Mouse (Mus musculus) left cerebral cortex, adult 11 months (tissue): ENCODE results near the gene Slc28a3.
A peak's percentile ranks its signal among the peaks of the same experiment; 100 is the strongest.

ENCODE experiments used
- DNase-seq: peaks from one replicate; pipeline ENCODE4 v3.0.0; 2022; ENCODE audit warnings: low spot score

Slc28a3 gene

GRCm38 (mm10) chr13:58560497-58561138 is 50.1 kb downstream of the Slc28a3 start:
- DNase-seq = peak; percentile 42

DNA sequence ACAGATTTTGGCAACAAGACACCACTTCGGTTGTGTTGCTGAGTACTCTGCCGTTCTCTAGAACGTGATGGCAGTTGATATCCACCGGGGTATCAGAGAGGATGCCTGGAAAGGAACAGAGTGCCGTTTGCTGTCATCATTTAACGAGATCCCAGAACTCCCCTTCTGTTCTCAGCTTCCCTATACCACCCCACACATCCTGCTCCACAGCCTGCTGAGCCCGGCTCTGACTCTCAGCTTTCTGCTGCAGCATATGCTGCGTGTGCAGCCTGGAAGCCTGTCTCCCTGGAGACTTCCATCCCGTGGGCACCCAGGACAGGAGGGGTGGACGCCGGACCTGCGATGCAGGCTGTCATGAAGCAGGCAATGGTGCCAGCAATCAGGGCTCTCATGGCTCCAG is 52.5 kb downstream of the Slc28a3 start:
- no peak for DNase-seq

DNA sequence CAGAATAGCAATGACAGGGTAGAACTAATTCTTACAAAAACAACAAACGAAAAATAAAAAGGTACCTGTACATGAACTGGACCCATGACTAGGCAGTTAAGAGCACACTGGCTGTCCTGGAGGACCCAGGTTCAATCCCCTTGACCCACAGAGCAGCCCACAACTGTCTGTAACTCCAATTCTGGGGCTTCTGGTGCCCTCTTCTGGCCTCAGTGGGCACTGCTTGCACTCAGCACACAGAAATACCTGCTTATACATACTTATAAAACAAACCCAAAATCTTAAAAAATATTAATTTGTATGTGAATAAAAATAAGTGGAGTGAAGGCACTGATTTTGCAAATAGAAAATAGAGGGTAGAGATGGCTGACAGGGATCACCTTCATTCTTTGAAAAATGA is 54.7 kb downstream of the Slc28a3 start:
- DNase-seq = no peak

- DNase-seq = no peak
Measured at GRCm38 (mm10) chr13:58555561-58555960, 55.1 kb downstream of the Slc28a3 start.

GRCm38 (mm10) chr13:58551924-58552323 is 58.8 kb downstream of the Slc28a3 start:
- DNase-seq = no peak

GRCm38 (mm10) chr13:58547570-58547969 is 63.1 kb downstream of the Slc28a3 start:
- peak; percentile 51 for DNase-seq

GRCm38 (mm10) chr13:58543688-58544408 is 66.8 kb downstream of the Slc28a3 start:
- DNase-seq = peak; percentile 50

GRCm38 (mm10) chr13:58543066-58543465 is 67.6 kb downstream of the Slc28a3 start:
- DNase-seq = peak; percentile 51

DNA sequence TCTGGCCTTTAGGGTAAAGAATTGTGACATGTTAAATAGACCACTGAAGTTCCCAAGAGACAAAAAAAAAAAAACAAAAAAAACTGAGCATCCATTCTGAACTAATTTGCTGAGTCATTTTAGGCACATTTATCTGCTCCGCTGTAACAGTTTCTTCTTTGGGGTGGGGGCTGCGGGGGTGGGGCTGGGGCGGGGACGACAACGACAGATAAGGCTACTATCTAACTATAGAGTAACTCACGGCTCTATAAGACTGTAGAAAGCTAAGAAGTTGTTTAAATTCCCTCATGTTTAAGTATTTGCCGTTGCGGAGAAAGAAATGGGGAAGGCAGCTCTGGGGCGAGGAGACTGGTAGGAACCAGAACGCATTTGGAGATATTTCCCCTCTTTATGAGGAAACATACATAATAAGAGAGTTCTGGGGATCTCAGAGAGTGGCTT is 68.1 kb downstream of the Slc28a3 start:
- no peak for DNase-seq

DNA sequence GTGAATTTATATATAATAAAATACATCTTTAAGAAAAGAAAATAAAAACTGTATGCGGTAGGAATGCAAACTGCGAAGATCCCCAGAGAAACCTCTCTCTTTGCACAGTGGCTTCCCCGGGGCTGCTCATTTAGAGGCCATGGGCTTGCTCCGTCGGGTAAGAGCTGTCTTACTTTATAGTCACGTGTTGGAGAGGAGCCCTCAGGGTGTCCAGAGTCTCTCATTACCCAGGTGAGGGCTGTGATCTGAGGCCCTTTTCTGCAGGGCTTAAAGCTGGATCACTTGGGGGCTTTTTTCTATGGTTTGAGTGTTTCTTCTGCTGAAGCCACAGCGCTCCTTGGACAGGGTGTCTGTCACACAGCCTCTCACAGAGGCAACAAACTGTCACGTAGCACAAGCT is 68.5 kb downstream of the Slc28a3 start:
- DNase-seq = no peak

DNA sequence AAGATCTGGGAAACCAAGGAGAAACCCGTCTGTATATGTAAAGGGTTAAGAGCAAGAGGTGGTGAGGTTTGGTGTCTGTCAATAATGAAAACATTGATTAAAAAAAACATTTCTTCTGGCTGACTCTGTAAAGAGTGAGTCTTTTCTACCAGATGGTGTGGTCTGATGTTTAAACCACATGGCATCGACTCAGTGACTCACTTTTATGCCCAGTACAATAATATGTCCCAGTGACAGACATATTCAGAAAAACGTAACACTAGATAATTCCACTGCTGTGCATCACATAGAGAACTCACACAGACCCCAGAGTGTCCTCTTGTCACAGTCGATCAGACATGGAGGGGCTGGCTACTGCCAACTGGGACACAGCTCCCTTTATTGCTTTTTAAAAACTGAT is 69.1 kb downstream of the Slc28a3 start:
- DNase-seq = no peak

DNA sequence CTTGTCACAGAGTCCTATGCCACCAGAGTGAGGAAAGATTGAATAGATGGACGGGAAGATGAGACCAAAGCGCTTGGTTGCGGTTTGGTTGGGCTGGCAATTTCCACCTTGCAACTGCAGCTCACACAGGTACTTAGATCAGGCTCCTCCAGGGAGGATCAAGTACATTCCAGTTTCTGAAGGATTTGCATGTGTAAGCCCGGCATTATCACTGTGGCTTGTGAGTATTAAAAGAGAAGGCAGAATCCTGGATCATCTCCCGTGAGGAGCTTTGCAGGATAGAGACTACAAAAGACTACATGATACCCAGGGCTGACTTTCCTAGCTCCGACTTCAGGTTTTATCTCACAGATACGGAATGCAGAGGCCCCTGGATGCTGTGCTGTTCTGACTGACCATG is 71.7 kb downstream of the Slc28a3 start:
- no peak for DNase-seq

DNA sequence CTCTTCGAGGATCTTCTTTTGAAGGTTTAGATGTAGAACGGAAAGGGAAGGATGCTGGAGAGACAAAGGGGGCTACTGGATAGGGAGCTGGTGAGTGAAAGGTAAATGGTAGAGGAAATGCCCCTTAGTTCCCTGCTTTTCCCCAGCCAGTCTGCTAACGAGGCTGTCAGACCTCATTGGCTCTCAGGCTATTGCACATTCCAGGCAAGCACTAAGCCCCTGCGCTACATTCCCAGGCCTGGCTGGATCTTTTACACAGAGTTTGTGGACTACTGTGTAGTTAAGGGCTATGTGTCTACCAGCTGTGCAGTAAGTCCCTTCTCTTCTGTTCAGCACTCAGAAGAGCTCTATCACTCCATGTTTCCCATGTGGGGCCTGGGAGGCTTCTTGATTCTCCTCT is 72.3 kb downstream of the Slc28a3 start:
- no peak for DNase-seq

GRCm38 (mm10) chr13:58537916-58538233 is 72.8 kb downstream of the Slc28a3 start:
- DNase-seq = no peak

DNA sequence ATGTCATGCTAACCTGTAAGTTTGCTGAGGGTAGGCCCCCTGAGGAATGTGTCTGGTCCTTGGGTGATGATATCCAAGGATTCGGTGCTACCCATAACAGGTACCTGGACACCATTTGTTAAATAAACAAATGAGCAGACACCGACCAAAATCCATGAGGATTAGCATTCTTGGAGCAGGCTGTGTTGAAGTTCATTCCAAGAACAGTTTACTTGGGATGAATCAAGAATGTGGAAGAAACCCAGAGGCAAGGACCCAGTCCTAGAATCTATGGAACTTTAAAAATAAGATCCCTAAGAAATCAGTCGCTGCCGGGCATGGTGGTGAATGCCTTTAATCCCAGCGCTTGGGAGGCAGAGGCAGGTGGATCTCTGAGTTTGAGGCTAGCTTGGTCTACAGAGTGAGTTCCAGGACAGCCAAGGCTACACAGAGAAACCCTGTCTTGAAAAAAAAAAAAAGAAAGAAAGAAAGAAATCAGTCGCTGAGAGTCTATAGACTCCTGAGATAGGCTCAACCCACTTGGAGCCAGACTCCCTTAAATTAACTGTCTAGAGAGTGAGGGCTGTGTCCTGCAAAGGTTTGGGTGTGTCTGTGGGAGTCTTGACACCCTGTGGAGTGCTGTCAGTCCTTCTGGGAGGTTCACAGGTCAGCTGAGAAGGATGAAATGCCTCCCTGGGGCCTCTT is 73.3 kb downstream of the Slc28a3 start:
- DNase-seq = no peak

- DNase-seq = no peak
Measured at GRCm38 (mm10) chr13:58536466-58537231, 74.0 kb downstream of the Slc28a3 start.

DNA sequence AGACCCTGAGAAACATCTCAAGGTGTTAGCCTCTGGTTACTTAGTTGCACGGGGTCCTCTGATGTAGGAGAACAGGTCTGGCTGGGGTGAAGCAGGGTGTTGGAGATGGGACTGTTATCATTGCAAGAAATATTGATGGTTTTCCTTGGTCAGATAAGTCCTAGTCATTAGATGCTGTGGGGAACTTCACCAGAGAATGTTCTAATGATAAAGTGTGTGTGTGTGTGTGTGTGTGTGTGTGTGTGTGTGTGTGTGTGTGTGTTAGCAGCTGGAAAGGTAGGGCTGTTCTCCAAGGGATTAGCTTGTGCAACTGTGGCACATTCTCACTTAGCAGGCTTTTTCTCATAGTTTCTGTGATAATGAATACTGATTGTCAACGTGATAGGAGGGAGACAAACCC is 75.4 kb downstream of the Slc28a3 start:
- no peak for DNase-seq

GRCm38 (mm10) chr13:58534861-58535260 is 75.8 kb downstream of the Slc28a3 start:
- no peak for DNase-seq

GRCm38 (mm10) chr13:58534216-58534841 is 76.3 kb downstream of the Slc28a3 start:
- DNase-seq = no peak

DNA sequence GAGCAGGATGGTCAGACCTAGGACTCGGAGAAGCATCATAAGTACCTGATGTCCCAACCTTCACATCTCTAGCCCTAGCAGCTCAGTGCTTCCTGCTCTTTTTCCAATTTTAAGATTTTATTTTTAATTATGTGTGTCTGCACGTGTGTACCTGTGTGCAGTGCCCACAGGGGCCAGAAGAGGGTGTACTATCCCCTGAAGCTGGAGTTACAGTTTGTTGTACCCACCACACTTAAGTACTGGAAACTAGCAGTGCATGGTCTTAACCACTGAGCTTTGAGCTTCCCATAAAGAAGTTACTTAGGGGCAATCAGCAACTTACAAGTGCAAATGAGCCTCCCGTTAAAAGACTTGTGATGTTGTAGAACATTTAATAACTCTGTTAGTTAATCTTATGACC is 86.1 kb downstream of the Slc28a3 start:
- no peak for DNase-seq

GRCm38 (mm10) chr13:58523761-58524117 is 86.9 kb downstream of the Slc28a3 start:
- DNase-seq = no peak
